Mouse (Mus musculus) CH12.LX (cell line): ENCODE measurements around the gene Ap5m1. TPM values are rescaled to one million over a fixed set of nuclear protein-coding genes. Genes with fewer than 3 reads are reported as not detected.

ENCODE experiments used
- DNase-seq: peaks from one replicate; pipeline ENCODE4 v3.0.0-alpha.2; 2013; ENCODE audit errors: extremely low read depth
- H3K27ac ChIP-seq: 2 replicates; pipeline ENCODE4 v1.5.1; 2012; ENCODE audit warnings: low read depth, mild to moderate bottlenecking, control low read depth, moderate library complexity; ENCODE audit not compliant: insufficient read depth
- H3K27me3 ChIP-seq: replicated peaks from 2 replicates; pipeline ENCODE3; 2012; ENCODE audit warnings: inconsistent platforms
- H3K36me3 ChIP-seq, 2 experiments: replicated peaks in 1 of 2; 2 replicates each; pipeline versions ENCODE3 to v1.6.1; 2012; ENCODE audit warnings: inconsistent platforms in 1 of 2, low read length in 1 of 2, mild to moderate bottlenecking in 1 of 2, mixed read lengths in 1 of 2, moderate library complexity in 1 of 2; ENCODE audit not compliant: control insufficient read depth in 1 of 2, insufficient read depth in 1 of 2
- H3K4me1 ChIP-seq, 2 experiments: 2 replicates each; pipeline ENCODE4 v1.6.1; 2012; ENCODE audit warnings: inconsistent platforms in 1 of 2, moderate library complexity in 1 of 2; ENCODE audit not compliant: insufficient read depth in 2 of 2, control insufficient read depth in 1 of 2
- H3K4me2 ChIP-seq: 2 replicates; pipeline ENCODE4 v1.6.1; 2012; ENCODE audit warnings: low read depth, mild to moderate bottlenecking, control low read depth; ENCODE audit not compliant: poor library complexity, insufficient read depth, severe bottlenecking
- H3K4me3 ChIP-seq, 3 experiments: fragments of 150-350 bp in 1 of 3; sonication (generic) in 1 of 3; replicated peaks in 1 of 3; 2 replicates each; pipeline versions ENCODE3 to v1.5.1; 2011 to 2012; ENCODE audit warnings: low read depth in 2 of 3, low read length in 2 of 3, mild to moderate bottlenecking in 2 of 3, moderate library complexity in 2 of 3, control low read depth in 1 of 3, improper control_type of control experiment in 1 of 3, inconsistent platforms in 1 of 3, mixed read lengths in 1 of 3; ENCODE audit not compliant: poor library complexity in 1 of 3
- H3K79me2 ChIP-seq: replicated peaks from 2 replicates; pipeline ENCODE4 v1.6.1; 2012; ENCODE audit warnings: mild to moderate bottlenecking, moderate library complexity; ENCODE audit not compliant: control insufficient read depth, poor library complexity, insufficient read depth, severe bottlenecking; ENCODE audit errors: extremely low read depth
- H3K9ac ChIP-seq: 2 replicates; pipeline ENCODE4 v1.6.1; 2012; ENCODE audit warnings: low read depth, mild to moderate bottlenecking, control low read depth, moderate library complexity; ENCODE audit not compliant: insufficient read depth
- H3K9me3 ChIP-seq: replicated peaks from 2 replicates; pipeline ENCODE3; 2012; ENCODE audit warnings: low read length, inconsistent platforms, mixed read lengths
- CHD2 ChIP-seq: IDR thresholded peaks from 2 replicates; pipeline ENCODE4 v1.6.1; 2011; ENCODE audit warnings: low read length, improper control_type of control experiment
- CTCF ChIP-seq, 2 experiments: IDR thresholded peaks in 1 of 2; conservative IDR thresholded peaks in 1 of 2; 2 replicates each; pipeline ENCODE4 v1.5.1; 2011 to 2012; ENCODE audit warnings: low read depth in 2 of 2, low read length in 2 of 2, improper control_type of control experiment in 1 of 2, inconsistent platforms in 1 of 2, mild to moderate bottlenecking in 1 of 2, moderate library complexity in 1 of 2
- EP300 ChIP-seq: IDR thresholded peaks from 2 replicates; pipeline ENCODE4 v1.6.1; 2011; ENCODE audit warnings: low read length, improper control_type of control experiment
- ETS1 ChIP-seq: conservative IDR thresholded peaks from 2 replicates; pipeline ENCODE4 v1.6.1; 2012; ENCODE audit warnings: low read depth, mild to moderate bottlenecking, inconsistent platforms, low read length, improper control_type of control experiment, moderate library complexity
- MAFK ChIP-seq: IDR thresholded peaks from 2 replicates; pipeline ENCODE4 v1.6.1; 2011; ENCODE audit warnings: low read length, improper control_type of control experiment; ENCODE audit not compliant: insufficient replicate concordance
- MAX ChIP-seq: IDR thresholded peaks from 2 replicates; pipeline ENCODE4 v1.6.1; 2011; ENCODE audit warnings: low read length, improper control_type of control experiment
- MXI1 ChIP-seq: IDR thresholded peaks from 2 replicates; pipeline ENCODE4 v1.6.1; 2011; ENCODE audit warnings: mild to moderate bottlenecking, low read depth, low read length, improper control_type of control experiment
- MYC ChIP-seq: IDR thresholded peaks from 2 replicates; pipeline ENCODE4 v1.6.1; 2011; ENCODE audit warnings: low read depth, mild to moderate bottlenecking, improper control_type of control experiment, low read length
- NRF1 ChIP-seq: IDR thresholded peaks from 2 replicates; pipeline ENCODE4 v1.6.1; 2014; ENCODE audit warnings: low read depth, mild to moderate bottlenecking, inconsistent platforms, low read length, improper control_type of control experiment, moderate library complexity
- PAX5 ChIP-seq: IDR thresholded peaks from 2 replicates; pipeline ENCODE4 v1.6.1; 2012; ENCODE audit warnings: low read length, inconsistent platforms, mixed read lengths
- POLR2AphosphoS2 ChIP-seq: IDR thresholded peaks from 2 replicates; pipeline ENCODE4 v1.6.1; 2011; ENCODE audit warnings: low read depth, low read length, improper control_type of control experiment
- RAD21 ChIP-seq: IDR thresholded peaks from 2 replicates; pipeline ENCODE4 v1.6.1; 2011; ENCODE audit warnings: low read depth, mild to moderate bottlenecking, low read length, improper control_type of control experiment, moderate library complexity
- SIN3A ChIP-seq: IDR thresholded peaks from 2 replicates; pipeline ENCODE4 v1.6.1; 2012; ENCODE audit warnings: low read length, improper control_type of control experiment, inconsistent platforms
- TCF12 ChIP-seq: IDR thresholded peaks from 2 replicates; pipeline ENCODE4 v1.6.1; 2014; ENCODE audit warnings: low read depth, mild to moderate bottlenecking, inconsistent platforms, low read length, improper control_type of control experiment
- UBTF ChIP-seq: IDR thresholded peaks from 2 replicates; pipeline ENCODE4 v1.6.1; 2012; ENCODE audit warnings: low read depth, mild to moderate bottlenecking, inconsistent platforms, low read length, improper control_type of control experiment, moderate library complexity
- USF2 ChIP-seq: conservative IDR thresholded peaks from 2 replicates; pipeline ENCODE4 v1.6.1; 2011; ENCODE audit warnings: low read depth, low read length, improper control_type of control experiment
- ZC3H11A ChIP-seq: IDR thresholded peaks from 2 replicates; pipeline ENCODE4 v1.6.1; 2012; ENCODE audit warnings: low read depth, mild to moderate bottlenecking, inconsistent platforms, low read length, improper control_type of control experiment
- dilution Hi-C: fragments of 300-500 bp; cut with MboI; formaldehyde crosslinking; loops from 2 replicates; pipeline ENCODE4 v1.14.3; 2020; ENCODE audit warnings: low sequenced_read_pairs; ENCODE audit not compliant: extremely low pct_unique_long_range_greater_than_20kb, extremely low pct_ligation_motif_present
- in situ Hi-C: fragments of 300-500 bp; cut with MboI; formaldehyde crosslinking; loops from 3 replicates; pipeline ENCODE4 v1.14.3; 2019; ENCODE audit warnings: low sequenced_read_pairs, low pct_ligation_motif_present, low pct_unique_long_range_greater_than_20kb, mixed read lengths
- polyA plus RNA-seq: library from polyadenylated mRNA; unstranded; fragments of >175 nt; gene quantifications from 2 replicates; pipeline ENCODE4 v1.2.1, GENCODE M21; 2012; ENCODE audit warnings: low read depth; ENCODE audit not compliant: insufficient read length
- total RNA-seq, 2 experiments: library from RNA; depleted of rRNA; stranded (reverse); fragments of 300-350 nt in 1 of 2; fragments of >200 nt in 1 of 2; gene quantifications; 2 replicates each; pipeline ENCODE4 v1.2.3; 2012 to 2014

Ap5m1 gene
- total and polyA plus RNA-seq, 3 experiments: 12.4 to 29.1 (median 12.9) TPM

- Histone ChIP-seq H3K9me3 (no peaks in the 10 kb centered on the region), H3K79me2 (no peaks in the 10 kb centered on the region), H3K27ac (no peak overlapping the region), H3K9ac (no peak overlapping the region), H3K4me3 (no peak overlapping the region), H3K27me3 (no peaks in the 10 kb centered on the region), H3K4me1 (no peaks in the 10 kb centered on the region), H3K4me2 (no peak overlapping the region), H3K36me3 (no peaks in the 10 kb centered on the region)
- in situ Hi-C loops (loop anchor here (25.0 kb wide), 2 partner anchors 609 to 734 kb away; no protein-coding TSS in a partner anchor), dilution Hi-C loops (no loop called here)
- TF ChIP-seq USF2 (no peak), EP300 (no peak), MYC (no peak), MXI1 (no peak)
- DNase-seq: no peak
Observed at GRCm38 (mm10) chr14:49121723-49122122, 55.8 kb downstream of the Ap5m1 start.

DNA sequence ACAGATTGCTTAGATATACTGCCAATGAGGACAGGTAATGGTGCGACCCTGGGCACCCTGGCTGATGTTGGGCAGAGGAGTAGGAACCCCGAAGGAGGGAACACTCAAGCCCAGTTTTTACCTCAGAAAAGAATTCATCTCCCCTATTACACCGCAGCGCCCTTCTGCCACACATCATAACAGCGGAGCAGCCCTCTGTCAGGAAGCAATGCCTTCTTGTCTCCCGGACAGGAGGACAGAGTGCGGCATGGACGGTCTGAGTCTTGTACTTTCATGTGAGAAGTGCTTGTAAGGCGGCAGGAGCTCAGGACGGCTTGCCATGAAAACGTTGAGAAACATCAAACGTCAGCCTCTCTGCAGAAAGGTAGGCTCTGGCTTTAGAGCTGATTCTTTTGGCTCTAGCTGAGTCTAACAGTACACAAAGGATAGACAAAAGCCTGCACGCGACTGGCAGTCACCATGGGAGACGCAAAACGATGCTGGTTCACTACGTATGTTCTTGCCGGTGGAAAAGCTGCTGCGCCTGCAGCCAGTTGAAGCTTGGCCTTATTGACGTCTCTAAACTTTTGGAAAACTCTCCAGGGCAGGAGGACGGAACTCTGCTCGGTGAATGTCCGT lies 61.4 kb downstream of the Ap5m1 start:
- dilution Hi-C loops: no loop called here
- Histone ChIP-seq H3K4me3 (no peak overlapping the region), H3K79me2 (no peaks in the 10 kb centered on the region), H3K36me3 (no peaks in the 10 kb centered on the region), H3K9me3 (peaks cover 3% of the 10 kb centered on the region), H3K4me1 (no peaks in the 10 kb centered on the region), H3K9ac (no peak overlapping the region), H3K27me3 (no peaks in the 10 kb centered on the region), H3K27ac (no peak overlapping the region), H3K4me2 (no peak overlapping the region)
- no peak for DNase-seq
- in situ Hi-C loops: no loop called here
- TF ChIP-seq MAX (no peak), CHD2 (no peak), PAX5 (no peak)

DNA sequence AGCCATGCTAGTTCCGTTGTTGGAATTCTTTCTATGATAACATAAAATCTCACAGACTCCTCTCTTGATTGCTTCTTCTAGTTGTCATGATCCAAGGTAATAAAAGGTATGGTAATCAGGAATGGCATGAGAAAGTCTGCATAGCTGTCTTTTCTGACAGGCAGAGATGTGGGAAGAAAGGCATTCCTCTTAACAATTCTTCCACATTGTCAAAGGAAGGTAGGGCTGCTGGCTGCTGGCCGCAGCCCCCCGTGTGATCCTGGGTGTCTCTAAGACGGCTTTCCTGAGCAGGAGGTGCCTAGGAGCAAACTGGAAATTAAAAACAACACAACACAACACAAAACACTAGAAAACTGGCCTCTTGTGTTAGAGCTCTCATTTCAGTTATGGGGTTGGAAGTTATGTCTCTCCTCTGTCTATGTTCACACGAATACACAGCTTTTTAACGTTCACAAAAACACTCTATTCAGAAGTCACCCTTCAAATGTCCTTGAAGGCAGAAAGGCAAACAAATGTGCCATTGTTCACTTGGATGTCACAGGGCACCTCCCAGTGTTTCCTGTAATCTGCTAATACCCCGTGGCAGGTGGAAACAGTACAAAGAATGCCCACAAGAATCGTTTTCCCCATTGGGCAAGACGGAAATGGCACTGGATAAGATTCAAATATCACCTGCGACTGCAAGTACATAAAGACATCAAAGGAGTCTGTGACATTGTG lies 62.8 kb downstream of the Ap5m1 start:
- DNase-seq: no peak

More for the DNA sequence above, 62.8 kb downstream of the Ap5m1 start:
- peaks cover 3% of the 10 kb centered on the region for H3K9me3 ChIP-seq
- no peaks in the 10 kb centered on the region for H3K27me3 ChIP-seq
- H3K4me1 ChIP-seq: no peaks in the 10 kb centered on the region
- no peaks in the 10 kb centered on the region for H3K36me3 ChIP-seq
- dilution Hi-C loops: no loop called here
- TF ChIP-seq MYC (no peak), PAX5 (no peak), RAD21 (no peak), NRF1 (no peak), ETS1 (no peak), TCF12 (no peak), UBTF (no peak), SIN3A (no peak), ZC3H11A (no peak), POLR2AphosphoS2 (no peak), CTCF (conservative IDR thresholded peaks at IDR 0.05 in 1 of 2, IDR thresholded peaks at IDR 0.05 in 1 of 2; ENCODE audit: low read depth in 2 of 2, low read length in 2 of 2) (no peak), MAFK (no peak)
- TF ChIP-seq, all 38 proteins: peak for 0
- no peak overlapping the region for H3K4me2 ChIP-seq
- H3K27ac ChIP-seq: no peak overlapping the region
- in situ Hi-C loops: no loop called here
- H3K9ac ChIP-seq: no peak overlapping the region
- H3K4me3 ChIP-seq: no peak overlapping the region
- H3K79me2 ChIP-seq: no peaks in the 10 kb centered on the region
